Mouse (Mus musculus) heart, adult 9 months (tissue): Measurements from ENCODE around the gene Trim65.

ENCODE experiments used
- DNase-seq, 2 experiments: peaks; one replicate each; pipeline ENCODE4 v3.0.0; 2022; ENCODE audit warnings: low spot score in 2 of 2

The Trim65 gene

DNA sequence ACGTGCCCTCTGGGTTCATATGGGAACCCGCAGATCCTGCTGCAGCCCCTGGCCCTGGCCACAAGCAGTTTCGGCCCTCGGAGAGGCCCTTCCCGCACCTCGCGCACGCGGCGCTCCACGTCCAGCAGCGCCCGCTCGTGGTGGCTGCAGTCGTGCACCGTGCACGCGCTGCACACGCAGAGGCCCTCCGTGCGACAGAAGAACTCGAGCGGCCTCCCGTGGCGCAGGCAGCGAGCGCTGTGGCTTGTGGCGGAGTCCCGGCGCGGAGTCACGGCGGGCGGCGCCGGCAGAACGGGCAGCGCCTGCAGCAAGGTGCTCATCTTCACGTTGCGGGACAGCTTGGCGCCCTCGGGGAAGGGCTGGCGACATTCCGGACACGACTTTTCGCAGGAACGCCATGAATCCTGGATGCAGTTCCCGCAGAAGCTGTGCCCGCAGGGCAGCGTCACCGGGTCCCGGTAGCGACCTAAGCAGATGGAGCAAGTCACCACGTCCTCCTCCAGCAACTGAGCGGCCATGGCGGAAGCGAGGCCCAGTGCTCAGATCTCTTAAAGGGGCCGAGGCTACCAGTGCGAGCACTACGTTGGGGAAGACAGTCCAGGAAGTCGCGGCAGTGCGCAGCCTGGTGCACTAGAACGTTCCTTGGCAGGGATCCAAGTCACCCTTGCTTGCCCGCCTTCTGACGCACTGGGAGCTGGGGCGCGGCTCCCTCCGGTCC is at the start of gene Trim65:
Gene Trim65, minus strand, starts transcription at position 641 of the 718 bp plus-strand sequence.
- DNase-seq, result peak; percentile 91 to 92

DNA sequence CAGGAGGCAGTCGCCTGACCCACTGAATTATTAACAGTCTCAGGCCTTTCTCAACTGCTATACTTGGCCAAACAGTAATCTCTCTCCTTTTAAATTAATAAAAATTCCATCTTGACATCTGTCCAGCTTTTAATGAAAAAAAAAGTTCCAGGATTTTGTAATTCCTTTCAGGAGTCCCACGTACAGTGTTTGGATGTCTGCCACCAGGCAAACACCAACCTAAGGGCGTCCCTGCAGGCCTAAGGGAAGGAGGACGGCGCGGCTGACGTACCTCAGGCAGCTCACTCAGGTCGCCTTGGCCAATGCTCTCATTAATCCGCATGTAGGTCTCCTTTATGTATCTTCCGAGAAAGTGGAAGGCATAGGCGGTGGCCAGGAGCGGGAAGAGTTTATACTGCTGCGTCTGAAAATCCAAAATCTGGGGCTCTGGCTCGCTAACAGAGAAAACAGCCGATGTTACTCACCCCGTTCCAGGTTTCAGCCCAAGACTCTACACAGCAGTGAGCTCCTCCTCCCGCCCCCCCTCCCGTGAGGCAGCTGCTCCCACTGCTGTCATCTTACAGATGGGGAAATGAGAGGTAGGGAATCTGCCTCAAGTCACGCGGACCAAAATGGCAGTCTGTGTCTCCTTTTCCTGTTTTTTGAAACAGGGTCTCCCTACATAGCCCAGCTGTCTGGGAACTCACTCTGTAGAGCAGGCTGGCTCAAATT is 47.6 kb upstream of the Trim65 start:
- no peak for DNase-seq

- no peak for DNase-seq
These were observed 45.1 kb upstream of the Trim65 start for GRCm38 (mm10) chr11:116176010-116176409.

DNA sequence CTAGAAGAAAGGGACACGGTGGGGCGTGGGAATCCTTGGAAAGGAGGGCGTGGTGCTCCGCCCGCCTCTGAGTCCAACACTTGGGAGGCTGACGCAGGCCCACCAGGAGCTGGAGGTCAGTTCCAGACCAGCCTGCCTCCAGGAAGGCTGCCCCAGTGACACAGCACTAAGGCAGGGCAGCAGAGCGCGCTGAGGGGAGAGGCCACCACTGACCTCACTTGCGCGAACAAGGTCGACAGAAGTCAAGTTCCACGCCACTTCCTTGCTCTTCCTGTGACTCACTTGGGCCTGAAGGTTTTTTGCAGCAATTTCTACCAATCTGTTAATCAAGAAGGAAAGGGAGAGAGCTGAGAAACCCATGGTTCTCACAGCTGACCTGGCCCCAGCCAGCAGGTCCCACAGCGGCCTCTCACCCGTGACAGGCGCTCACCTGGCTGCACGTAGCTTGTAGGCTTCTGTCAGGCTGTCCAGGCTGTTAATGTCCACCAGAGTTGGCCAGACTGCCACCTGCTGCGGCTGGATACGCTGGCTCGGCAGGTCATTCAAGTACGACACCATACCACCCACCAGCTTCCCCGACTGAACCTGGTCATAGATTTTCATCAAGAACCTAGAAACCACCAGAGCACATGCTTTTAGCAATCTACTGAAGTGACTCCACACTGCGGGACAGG is 44.0 kb upstream of the Trim65 start:
- no peak for DNase-seq

DNA sequence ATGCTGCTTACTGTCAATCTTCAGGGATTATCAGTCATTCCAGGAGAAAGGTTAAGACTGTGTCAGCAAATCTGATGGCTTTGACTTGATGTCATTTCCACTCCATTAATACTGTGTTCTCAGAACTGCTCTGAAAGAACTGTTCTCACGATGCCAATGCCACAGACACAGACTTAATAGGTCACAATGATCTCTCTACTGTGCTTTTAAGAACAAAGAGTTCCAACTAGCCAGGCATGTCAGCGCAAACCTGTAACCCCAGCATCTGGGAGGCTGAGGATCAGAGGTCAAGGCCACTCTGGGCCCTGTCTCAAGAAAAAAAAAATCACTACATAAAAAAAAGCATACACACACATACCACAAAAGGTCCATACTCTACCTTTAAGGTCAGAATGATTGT is 41.0 kb upstream of the Trim65 start:
- no peak for DNase-seq

- DNase-seq, result no peak
These were observed 39.3 kb upstream of the Trim65 start for GRCm38 (mm10) chr11:116170003-116170800.

DNA sequence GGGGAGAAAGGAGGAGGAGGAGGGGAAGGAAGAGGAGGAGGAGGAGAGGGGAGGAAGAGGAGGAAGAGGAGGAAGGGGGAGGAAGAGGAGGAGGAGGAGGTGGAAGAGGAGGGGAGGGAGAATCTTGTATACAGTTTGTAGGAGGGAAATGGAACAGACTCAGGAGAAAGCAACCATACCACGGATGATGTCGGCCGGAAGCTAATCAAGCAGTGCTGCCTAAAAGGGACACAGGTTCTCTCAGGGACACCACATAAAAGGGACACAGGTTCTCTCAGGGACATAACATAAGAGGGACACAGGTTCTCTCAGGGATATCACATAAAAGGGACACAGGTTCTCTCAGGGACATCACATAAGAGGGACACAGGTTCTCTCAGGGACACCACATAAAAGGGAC is 38.3 kb upstream of the Trim65 start:
- DNase-seq, result no peak

GRCm38 (mm10) chr11:116167884-116168439 is 37.0 kb upstream of the Trim65 start, which contains the start of gene Fbf1:
TSS of gene Fbf1 (minus strand) at chr11:116168166.
- peak; percentile 95 for DNase-seq

DNA sequence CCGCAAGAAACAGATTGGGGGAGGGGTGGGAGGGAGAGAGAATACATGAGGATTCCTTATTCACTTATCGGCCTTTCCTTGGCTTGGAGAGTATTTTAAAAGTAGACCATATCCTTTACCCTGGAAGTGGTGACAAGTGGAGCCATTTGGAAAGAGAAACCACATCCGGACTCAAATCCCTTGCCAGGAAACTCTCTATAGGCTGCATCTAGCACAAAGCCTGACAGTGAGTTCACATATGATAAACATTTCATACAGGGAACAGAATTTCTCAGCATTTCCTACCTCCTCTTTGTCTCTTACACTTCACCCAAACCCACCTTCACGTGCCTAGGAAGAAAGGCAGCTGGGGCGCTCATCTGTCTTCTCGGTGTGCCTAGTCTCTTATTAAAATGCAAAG is 36.3 kb upstream of the Trim65 start:
- DNase-seq, result peak in 1 of 2 experiments; percentile 22

DNA sequence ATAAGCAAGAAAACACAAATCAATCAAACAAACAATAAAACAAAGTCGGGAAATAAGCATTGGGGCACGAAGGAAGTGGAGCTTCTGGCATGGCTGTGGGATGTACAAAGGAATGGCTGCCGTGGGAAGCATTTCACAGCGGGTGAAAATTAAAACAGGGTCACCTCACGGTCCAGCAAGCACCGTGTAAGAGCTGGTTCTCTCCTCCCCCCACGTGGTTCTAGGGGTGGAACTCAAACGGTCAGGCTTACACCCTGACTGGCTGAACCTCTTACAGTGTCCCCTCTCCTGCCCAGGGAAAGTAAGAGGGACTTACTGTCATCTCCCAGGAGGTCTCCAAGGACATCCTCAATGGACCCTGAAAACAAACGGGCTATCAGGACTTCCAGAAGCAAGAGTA is 32.1 kb upstream of the Trim65 start:
- no peak for DNase-seq

GRCm38 (mm10) chr11:116162146-116162545 is 31.2 kb upstream of the Trim65 start:
- no peak for DNase-seq

DNA sequence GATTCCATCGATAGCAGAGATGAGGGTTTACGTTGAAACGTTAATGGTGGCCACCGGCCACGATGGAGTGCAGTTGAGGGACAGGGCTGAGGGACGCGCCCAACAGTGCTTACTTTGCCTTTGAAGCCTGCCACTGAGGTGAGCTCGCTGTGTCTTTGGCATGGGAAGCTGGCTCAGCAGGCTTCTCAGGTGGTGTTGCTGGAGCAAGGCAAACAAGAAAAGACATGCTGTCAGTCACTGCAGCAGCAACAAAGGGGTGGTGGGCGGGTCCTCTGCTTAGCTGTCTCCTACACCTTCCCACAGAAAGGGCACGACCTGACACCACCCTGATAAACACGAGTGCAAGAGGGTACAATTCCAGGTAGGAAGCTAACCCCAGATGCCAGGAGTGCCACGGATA is 30.4 kb upstream of the Trim65 start:
- no peak for DNase-seq

DNA sequence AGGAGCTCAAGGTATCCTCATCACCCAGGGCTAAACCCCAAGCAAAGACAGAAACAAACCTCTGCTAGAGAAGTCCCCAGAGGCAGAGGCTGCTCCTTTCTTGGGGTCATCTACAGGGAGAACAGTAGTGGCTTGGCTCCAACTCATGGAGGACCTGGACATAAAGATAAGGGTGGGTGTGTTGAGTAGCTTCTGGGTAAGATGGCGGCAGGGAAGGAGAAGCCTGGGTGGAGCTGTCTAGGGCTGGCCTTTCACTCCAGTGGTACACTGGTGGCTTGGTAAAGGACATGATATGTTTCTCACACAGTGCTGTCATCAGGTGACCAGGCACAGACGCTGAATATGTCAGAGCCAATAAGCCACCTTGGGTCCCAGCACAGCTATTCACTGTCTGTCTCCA is 20.0 kb upstream of the Trim65 start:
- DNase-seq, result no peak

GRCm38 (mm10) chr11:116149341-116149740 is 18.4 kb upstream of the Trim65 start:
- DNase-seq, result no peak

DNA sequence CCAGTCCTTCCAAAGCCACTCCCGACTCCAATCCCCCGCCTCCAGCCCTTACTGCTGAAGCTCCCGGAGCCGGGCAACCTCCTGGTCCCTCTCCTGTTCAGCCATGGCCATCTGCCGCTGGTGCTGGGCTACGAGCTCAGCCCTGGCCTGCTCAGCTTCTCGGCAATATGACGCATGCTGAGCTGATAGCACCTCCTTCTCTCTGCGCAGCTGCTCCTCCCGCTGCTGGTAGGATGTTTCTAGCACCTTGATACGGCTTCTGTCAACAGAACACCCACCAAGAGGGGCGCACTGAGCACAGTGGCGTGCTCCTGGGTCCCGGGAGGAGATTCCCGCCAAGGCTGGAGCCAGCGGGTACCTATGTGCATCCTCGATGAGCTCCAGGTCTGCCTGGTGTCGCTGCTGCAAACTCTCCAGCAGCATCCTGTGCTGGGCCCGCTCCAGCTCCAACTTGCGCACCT is 17.9 kb upstream of the Trim65 start:
- no peak for DNase-seq

DNA sequence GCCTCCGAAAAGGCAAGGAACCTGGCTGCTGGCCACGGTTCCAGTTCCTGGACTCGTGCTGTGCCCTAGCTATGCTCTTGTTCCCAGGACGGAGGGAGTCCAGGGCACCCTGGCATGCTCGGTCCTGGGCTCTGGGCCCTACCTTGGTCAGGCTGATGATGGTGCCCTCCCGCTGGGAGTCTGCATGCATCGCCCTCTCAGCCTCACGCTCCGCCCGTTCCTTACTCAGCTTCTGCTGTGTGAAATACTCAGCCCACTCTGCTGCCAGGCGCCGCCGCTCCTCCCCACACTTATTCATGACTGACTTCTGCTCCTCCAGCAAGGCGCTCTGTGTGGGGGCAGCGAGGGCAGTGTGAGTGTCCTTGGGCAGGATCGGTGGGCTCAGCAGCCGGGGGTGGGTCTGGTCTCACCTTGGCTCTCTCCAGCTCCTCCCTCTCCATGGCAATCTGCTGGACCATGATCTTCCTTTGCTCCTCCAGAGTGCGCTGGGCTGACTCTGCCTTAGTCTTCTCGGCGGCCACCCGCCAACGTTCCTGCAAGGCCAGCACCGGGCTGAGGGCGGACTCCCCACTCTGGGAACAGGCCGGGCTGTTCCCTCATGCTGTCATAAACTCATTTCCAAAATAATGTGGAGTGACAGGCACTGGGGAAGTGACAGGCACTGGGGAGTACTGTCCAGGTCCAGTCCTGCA is 15.5 kb upstream of the Trim65 start:
- DNase-seq, result no peak

DNA sequence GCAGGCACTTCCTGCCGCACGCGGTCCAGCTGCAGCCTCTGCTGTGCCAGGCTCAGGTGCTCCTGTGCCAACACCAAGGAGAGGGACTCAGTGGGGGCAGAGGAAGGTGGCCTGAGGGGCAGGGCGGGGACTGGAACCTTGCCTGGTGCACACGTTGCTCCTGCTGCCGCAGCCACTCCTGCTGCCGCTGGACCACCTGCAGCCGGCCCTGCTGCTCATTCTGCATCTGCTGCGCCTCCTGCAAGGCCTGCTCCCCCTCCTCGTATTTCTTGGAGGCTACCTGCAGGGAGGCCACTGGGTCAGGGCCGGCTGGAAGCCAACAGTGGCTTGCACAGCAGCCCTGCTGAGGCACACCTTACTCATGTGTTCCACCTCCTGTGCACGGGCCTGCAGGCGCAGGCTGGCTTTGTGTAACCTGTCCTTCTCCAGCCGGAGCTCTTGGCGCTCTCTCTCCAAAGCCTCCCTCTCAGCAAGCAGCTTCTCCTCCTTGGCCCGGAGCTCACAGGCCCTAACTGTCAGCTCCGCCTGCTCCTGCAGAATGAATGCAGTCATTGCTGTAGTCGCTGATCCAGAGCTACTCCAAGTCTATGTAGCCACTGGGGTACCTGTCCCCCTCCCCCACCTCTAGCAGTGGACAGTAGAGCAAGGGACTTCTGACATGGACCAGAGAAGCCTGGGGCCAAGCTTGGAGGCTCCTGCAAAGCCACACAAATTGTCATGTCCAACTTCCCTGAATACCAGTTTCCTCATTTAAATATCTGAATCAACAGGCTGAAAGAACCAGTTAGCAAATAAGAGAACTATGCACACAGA is 14.8 kb upstream of the Trim65 start:
- DNase-seq, result no peak

- DNase-seq, result no peak
These were observed 12.5 kb upstream of the Trim65 start for GRCm38 (mm10) chr11:116143468-116143867.

- no peak for DNase-seq
These were observed 11.5 kb upstream of the Trim65 start for GRCm38 (mm10) chr11:116142211-116142991.
